Mouse (Mus musculus) lung, embryonic 16.5 days (tissue): ENCODE data around the gene Papss2. TPM values are rescaled to one million over a fixed set of nuclear protein-coding genes. Genes with fewer than 3 reads are reported as not detected.
A peak's percentile ranks its signal among the peaks of the same experiment; 100 is the strongest.

Source experiments
- ATAC-seq: fragments of 200-750 bp; cut with Nextera tagmentation; 2 replicates; pipeline ENCODE4 v1.8.0; 2017; ENCODE audit warnings: low read depth, mild to moderate bottlenecking, moderate library complexity
- H3K27ac ChIP-seq: fragments of 300-500 bp; sonication (generic); 2 replicates; pipeline ENCODE4 v1.5.1; 2014; ENCODE audit warnings: mild to moderate bottlenecking, control low read depth, low read length
- H3K27me3 ChIP-seq: fragments of 300-500 bp; sonication (generic); 2 replicates; pipeline ENCODE4 v1.6.1; 2014; ENCODE audit warnings: low read depth, low read length, mixed read lengths; ENCODE audit not compliant: control insufficient read depth, insufficient read depth
- H3K36me3 ChIP-seq: fragments of 300-500 bp; sonication (generic); 2 replicates; pipeline ENCODE4 v1.6.1; 2014; ENCODE audit warnings: low read length; ENCODE audit not compliant: control insufficient read depth, insufficient read depth
- H3K4me1 ChIP-seq: fragments of 300-500 bp; sonication (generic); replicated peaks from 2 replicates; pipeline ENCODE4 v1.6.1; 2014; ENCODE audit warnings: low read length, mixed read lengths; ENCODE audit not compliant: control insufficient read depth, insufficient read depth
- H3K4me2 ChIP-seq: fragments of 300-500 bp; sonication (generic); 2 replicates; pipeline ENCODE4 v1.6.1; 2014; ENCODE audit warnings: low read depth, low read length, control low read depth
- H3K4me3 ChIP-seq: fragments of 300-500 bp; sonication (generic); 2 replicates; pipeline ENCODE4 v1.5.1; 2014; ENCODE audit warnings: mild to moderate bottlenecking, low read length, control low read depth
- H3K9ac ChIP-seq: fragments of 300-500 bp; sonication (generic); 2 replicates; pipeline ENCODE4 v1.6.1; 2014; ENCODE audit warnings: low read length, control low read depth
- H3K9me3 ChIP-seq: fragments of 300-500 bp; sonication (generic); 2 replicates; pipeline ENCODE4 v1.6.1; 2016; ENCODE audit warnings: low read length; ENCODE audit not compliant: control insufficient read depth
- WGBS: fragments of 180-500 bp; shearing (Covaris S2); extraction: QIAGEN DNeasy Blood & Tissue Kit; methylation state at CpG from one replicate; pipeline ENCODE4 v1.1.7; 2014; 5-methylcytosine and 5-hydroxymethylcytosine counted together
- polyA plus RNA-seq: library from polyadenylated mRNA; unstranded; fragments of >200 nt; fragmentation: Nextera tagmentation; extraction: Ambion mirVana; gene quantifications from 2 replicates; pipeline ENCODE4 v1.2.1, GENCODE M21; 2015

The Papss2 gene
- polyA plus RNA-seq, 1 experiment from 2014 or later = 3.4 TPM

- no peaks in the 10 kb centered on the region for H3K4me1 ChIP-seq
- WGBS = 89% methylated on average over 3 of the region's 3 CpGs
- no peak for ATAC-seq
- H3K27me3 ChIP-seq = no peaks in the 10 kb centered on the region
- no peak overlapping the region for H3K9ac ChIP-seq
- no peaks in the 10 kb centered on the region for H3K36me3 ChIP-seq
- no peak overlapping the region for H3K4me2 ChIP-seq
- H3K27ac ChIP-seq = no peak overlapping the region
- no peaks in the 10 kb centered on the region for H3K9me3 ChIP-seq
- no peak overlapping the region for H3K4me3 ChIP-seq
Observed at GRCm38 (mm10) chr19:32643642-32644041, 48.1 kb downstream of the Papss2 start.

GRCm38 (mm10) chr19:32645939-32646338 is 50.3 kb downstream of the Papss2 start:
- no peaks in the 10 kb centered on the region for H3K4me1 ChIP-seq
- H3K9ac ChIP-seq = no peak overlapping the region
- H3K9me3 ChIP-seq = no peaks in the 10 kb centered on the region
- WGBS = 77% methylated on average over 7 of the region's 7 CpGs
- no peaks in the 10 kb centered on the region for H3K27me3 ChIP-seq
- no peaks in the 10 kb centered on the region for H3K36me3 ChIP-seq
- no peak for ATAC-seq
- no peak overlapping the region for H3K4me2 ChIP-seq
- no peak overlapping the region for H3K27ac ChIP-seq
- H3K4me3 ChIP-seq = no peak overlapping the region

GRCm38 (mm10) chr19:32646382-32646781 is 50.8 kb downstream of the Papss2 start:
- Histone ChIP-seq H3K4me1 (no peaks in the 10 kb centered on the region), H3K36me3 (no peaks in the 10 kb centered on the region), H3K27ac (no peak overlapping the region), H3K27me3 (no peaks in the 10 kb centered on the region), H3K9me3 (no peaks in the 10 kb centered on the region), H3K4me2 (no peak overlapping the region), H3K4me3 (no peak overlapping the region), H3K9ac (no peak overlapping the region)
- no peak for ATAC-seq
- 78% methylated on average over 3 of the region's 3 CpGs for WGBS

GRCm38 (mm10) chr19:32648019-32648571 is 52.5 kb downstream of the Papss2 start:
- no peaks in the 10 kb centered on the region for H3K4me1 ChIP-seq
- H3K9ac ChIP-seq = no peak overlapping the region
- H3K27ac ChIP-seq = no peak overlapping the region
- no peak overlapping the region for H3K4me3 ChIP-seq
- no peak overlapping the region for H3K4me2 ChIP-seq
- no peak for ATAC-seq
- no peaks in the 10 kb centered on the region for H3K27me3 ChIP-seq
- no peaks in the 10 kb centered on the region for H3K9me3 ChIP-seq
- WGBS = 34% methylated on average over 10 of the region's 10 CpGs
- no peaks in the 10 kb centered on the region for H3K36me3 ChIP-seq

- Histone ChIP-seq H3K9me3 (no peaks in the 10 kb centered on the region), H3K9ac (no peak overlapping the region), H3K4me2 (no peak overlapping the region), H3K4me3 (no peak overlapping the region), H3K4me1 (no peaks in the 10 kb centered on the region), H3K36me3 (no peaks in the 10 kb centered on the region), H3K27ac (no peak overlapping the region), H3K27me3 (no peaks in the 10 kb centered on the region)
- 86% methylated on average over 5 of the region's 5 CpGs for WGBS
- ATAC-seq = no peak
Observed at GRCm38 (mm10) chr19:32651046-32651445, 55.5 kb downstream of the Papss2 start.

GRCm38 (mm10) chr19:32653122-32653521 is 57.5 kb downstream of the Papss2 start:
- H3K4me2 ChIP-seq = no peak overlapping the region
- no peak overlapping the region for H3K9ac ChIP-seq
- H3K27me3 ChIP-seq = no peaks in the 10 kb centered on the region
- WGBS = 64% methylated on average over 5 of the region's 5 CpGs
- no peak overlapping the region for H3K27ac ChIP-seq
- no peak overlapping the region for H3K4me3 ChIP-seq
- H3K36me3 ChIP-seq = no peaks in the 10 kb centered on the region
- ATAC-seq = peak; percentile 60; the same call in 1 of the 2 replicates
- H3K4me1 ChIP-seq = no peaks in the 10 kb centered on the region
- no peaks in the 10 kb centered on the region for H3K9me3 ChIP-seq

- no peak for ATAC-seq
- no peak overlapping the region for H3K9ac ChIP-seq
- no peaks in the 10 kb centered on the region for H3K36me3 ChIP-seq
- no peaks in the 10 kb centered on the region for H3K4me1 ChIP-seq
- H3K4me2 ChIP-seq = no peak overlapping the region
- no peaks in the 10 kb centered on the region for H3K9me3 ChIP-seq
- H3K27me3 ChIP-seq = no peaks in the 10 kb centered on the region
- H3K27ac ChIP-seq = no peak overlapping the region
- 81% methylated on average over 7 of the region's 7 CpGs for WGBS
- no peak overlapping the region for H3K4me3 ChIP-seq
Observed at GRCm38 (mm10) chr19:32653630-32654362, 58.2 kb downstream of the Papss2 start.

GRCm38 (mm10) chr19:32659346-32659745 is 63.8 kb downstream of the Papss2 start:
- H3K9ac ChIP-seq = no peak overlapping the region
- 66% methylated on average over 5 of the region's 5 CpGs for WGBS
- H3K9me3 ChIP-seq = no peaks in the 10 kb centered on the region
- H3K27ac ChIP-seq = no peak overlapping the region
- no peak overlapping the region for H3K4me3 ChIP-seq
- no peaks in the 10 kb centered on the region for H3K27me3 ChIP-seq
- H3K4me1 ChIP-seq = no peaks in the 10 kb centered on the region
- ATAC-seq = no peak
- H3K4me2 ChIP-seq = no peak overlapping the region
- no peaks in the 10 kb centered on the region for H3K36me3 ChIP-seq

- H3K9me3 ChIP-seq = no peaks in the 10 kb centered on the region
- no peaks in the 10 kb centered on the region for H3K4me1 ChIP-seq
- no peak for ATAC-seq
- no peaks in the 10 kb centered on the region; the same call in 1 of the 2 replicates for H3K36me3 ChIP-seq
- no peak overlapping the region for H3K4me2 ChIP-seq
- 73% methylated on average over 6 of the region's 6 CpGs for WGBS
- H3K27ac ChIP-seq = no peak overlapping the region
- H3K27me3 ChIP-seq = no peaks in the 10 kb centered on the region
- no peak overlapping the region for H3K9ac ChIP-seq
- no peak overlapping the region for H3K4me3 ChIP-seq
Observed at GRCm38 (mm10) chr19:32662936-32663335, 67.3 kb downstream of the Papss2 start.
